Mouse (Mus musculus): ENCODE measurements around the gene Banp.

DNA sequence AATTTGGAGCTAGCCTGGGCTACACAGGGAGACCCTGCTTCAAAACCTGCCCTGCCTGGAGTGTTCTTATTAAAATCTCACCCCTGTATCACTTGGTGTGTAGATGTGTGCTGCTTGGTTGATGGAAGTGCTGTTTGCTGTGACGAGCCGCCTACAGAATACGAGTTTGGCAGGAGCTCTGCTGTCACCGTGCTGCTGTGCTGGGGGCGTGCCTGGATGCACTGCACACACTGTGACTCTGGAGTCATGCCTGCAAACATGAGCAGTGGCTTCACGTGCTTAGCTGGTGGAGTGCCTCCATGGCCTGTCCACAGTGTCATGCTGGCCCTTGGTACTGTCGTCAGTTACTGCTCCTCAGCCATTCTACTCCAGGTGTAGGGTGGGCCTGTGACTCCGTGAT lies 109.4 kb downstream of the Banp start:
- TF ChIP-seq CTCF (IDR thresholded peaks at IDR 0.05; ENCODE audit: borderline replicate concordance, extremely low read depth, insufficient read depth, insufficient read length) (no peak), POLR2A (IDR thresholded peaks at IDR 0.05; ENCODE audit: borderline replicate concordance, extremely low read depth, insufficient read depth, insufficient read length, poor library complexity, severe bottlenecking) (no peak)

Measured in brain, embryonic 14.5 days (tissue).